Mouse (Mus musculus): ENCODE results near the gene Tmem268. TPM values are rescaled to one million over a fixed set of nuclear protein-coding genes. Genes with fewer than 3 reads are reported as not detected.
A peak's percentile ranks its signal among the peaks of the same experiment; 100 is the strongest.

Gene Tmem268
- total RNA-seq, 2 experiments from 2014 or later: 8.2 to 17.6 TPM

GRCm38 (mm10) chr4:63601263-63601662 is 42.7 kb downstream of the Tmem268 start:
- DNase-seq: no peak

- DNase-seq: no peak
Observed at GRCm38 (mm10) chr4:63604945-63605344, 46.4 kb downstream of the Tmem268 start, which contains the start of gene Gm11213. Gene Gm11213, minus strand, starts transcription at chr4:63605261.

GRCm38 (mm10) chr4:63605545-63605944 is 47.0 kb downstream of the Tmem268 start:
- DNase-seq: no peak

GRCm38 (mm10) chr4:63605968-63606367 is 47.4 kb downstream of the Tmem268 start:
- DNase-seq: no peak

- no peak for DNase-seq
Observed at GRCm38 (mm10) chr4:63608391-63608790, 49.8 kb downstream of the Tmem268 start.

GRCm38 (mm10) chr4:63621861-63622260 is 63.3 kb downstream of the Tmem268 start:
- no peak for DNase-seq

- DNase-seq: peak; percentile 10 to 36
Observed at GRCm38 (mm10) chr4:63622378-63622835, 63.8 kb downstream of the Tmem268 start, which contains the start of gene Tex48. Gene Tex48, minus strand, starts transcription at chr4:63622428.

- no peak for DNase-seq
Observed at GRCm38 (mm10) chr4:63625563-63626080, 67.0 kb downstream of the Tmem268 start.

- DNase-seq: no peak
Observed at GRCm38 (mm10) chr4:63627111-63627510, 68.5 kb downstream of the Tmem268 start.

- no peak for DNase-seq
Observed at GRCm38 (mm10) chr4:63633181-63633580, 74.6 kb downstream of the Tmem268 start.

Other genes starting within 250 kb of the Tmem268 start
- 10 to 100 TPM; 38.6 to 61.1 TPM for gene Orm1, start 214.2 kb upstream of the Tmem268 start, total RNA-seq (2021)
- gene Orm3, start 202.6 kb upstream of the Tmem268 start, total RNA-seq (2021): 10 to 100 TPM in 1 of 2 experiments, 1 to 10 TPM in 1; 5.4 to 10.7 TPM
- 1 to 10 TPM; 3.9 to 7.8 TPM for gene Orm2, start 196.3 kb upstream of the Tmem268 start, total RNA-seq (2021)
- gene Akna, start 155.4 kb upstream of the Tmem268 start, total RNA-seq (2021): 1 to 10 TPM; 2.6 to 4.3 TPM
- 10 to 100 TPM; 33.5 to 59.9 TPM for gene Whrn, start 62.8 kb upstream of the Tmem268 start, total RNA-seq (2021)
- gene Atp6v1g1, start 14.0 kb upstream of the Tmem268 start, total RNA-seq (2021): 100 to 1,000 TPM; 186 to 187 TPM
- not detected for gene Gm11213, start 46.5 kb downstream of the Tmem268 start, total RNA-seq (2021)
- gene Tex48, start 63.6 kb downstream of the Tmem268 start, total RNA-seq (2021): not detected
- gene Gm11214, start 104.6 kb downstream of the Tmem268 start, total RNA-seq (2021): not detected
- gene Tnfsf15, start 186.3 kb downstream of the Tmem268 start, total RNA-seq (2021): under 1 TPM; 0.23 to 0.53 TPM

Measured in adrenal gland, postnatal 36 days (tissue).